Mouse (Mus musculus): ENCODE measurements around the gene Urb2.

The Urb2 gene

DNA sequence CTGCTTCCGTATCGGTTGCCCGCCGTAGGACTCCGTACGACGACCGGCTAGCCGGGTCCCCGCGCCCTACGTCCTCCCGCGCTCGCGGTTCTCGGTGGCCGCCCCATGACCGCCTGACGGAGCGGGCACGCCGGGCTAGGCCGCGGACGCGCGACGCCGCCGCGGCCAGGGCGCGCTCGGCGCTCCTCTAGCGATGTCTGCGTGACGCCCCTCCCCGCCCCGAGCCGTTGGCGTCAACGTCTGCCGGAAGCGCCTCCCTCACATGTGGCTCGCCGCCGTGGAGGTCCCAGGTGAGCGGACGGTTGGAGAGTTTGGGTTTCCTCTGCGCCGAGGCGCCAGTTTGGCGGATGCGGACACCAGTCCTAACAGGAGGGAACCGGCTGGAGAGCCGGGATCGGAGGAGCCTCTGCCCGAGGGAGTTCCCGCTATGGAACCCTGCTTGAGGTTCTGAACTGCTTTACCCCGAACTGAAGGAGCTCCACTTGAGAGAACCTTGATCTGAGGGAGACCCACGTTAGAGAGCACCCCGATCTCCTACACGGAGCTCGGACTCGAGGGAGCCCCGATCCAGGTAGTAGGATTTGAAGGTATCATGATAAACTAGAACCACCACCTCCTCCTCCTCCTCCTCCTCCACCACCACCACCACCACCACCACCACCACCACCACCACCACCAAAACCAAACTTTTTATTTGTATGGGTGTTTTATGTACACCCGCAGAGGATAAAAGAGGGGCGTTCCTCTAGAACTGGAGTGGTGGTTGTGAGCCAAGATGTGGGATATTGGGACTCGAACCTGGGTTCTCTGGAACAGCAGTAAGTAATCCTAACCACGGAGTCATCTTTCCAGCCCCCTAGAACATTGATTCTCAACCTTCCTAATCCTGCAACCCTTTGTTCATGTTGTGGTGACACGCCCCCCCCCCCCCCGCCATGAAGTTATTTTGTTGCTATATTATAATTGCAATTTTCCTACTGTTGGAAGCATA is at the start of gene Urb2, which contains the start of gene Taf5l:
TSS of gene Urb2 (plus strand) at position 272 of the 991 bp plus-strand sequence.
TSS of gene Taf5l (minus strand) at position 161 of the 991 bp plus-strand sequence.
- peak; percentile 94 for DNase-seq (ENCODE audit: low spot score in 2 of 2)

- DNase-seq (ENCODE audit: low spot score in 2 of 2): no peak
These were observed 47.8 kb upstream of the Urb2 start for GRCm38 (mm10) chr8:123973495-123973894.

DNA sequence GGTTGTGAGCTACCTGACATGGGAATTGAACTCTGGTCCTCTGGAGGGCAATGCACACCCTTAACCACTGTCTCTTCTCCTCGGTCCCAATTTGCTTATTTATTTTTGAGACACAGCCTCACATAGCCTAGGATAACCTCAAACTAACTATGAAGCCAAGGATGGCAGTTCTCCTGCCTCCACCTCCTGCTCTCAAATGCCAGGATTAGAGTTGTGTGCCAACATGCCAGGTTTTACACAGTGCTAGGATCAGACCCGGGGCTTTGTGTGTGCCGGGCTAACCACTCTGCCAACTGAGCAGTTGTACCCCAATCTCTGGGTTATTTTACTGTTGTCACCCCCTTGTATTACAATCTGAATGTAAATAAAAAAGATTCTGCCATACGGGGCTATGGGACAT is 43.8 kb upstream of the Urb2 start:
- DNase-seq (ENCODE audit: low spot score in 2 of 2): no peak

DNA sequence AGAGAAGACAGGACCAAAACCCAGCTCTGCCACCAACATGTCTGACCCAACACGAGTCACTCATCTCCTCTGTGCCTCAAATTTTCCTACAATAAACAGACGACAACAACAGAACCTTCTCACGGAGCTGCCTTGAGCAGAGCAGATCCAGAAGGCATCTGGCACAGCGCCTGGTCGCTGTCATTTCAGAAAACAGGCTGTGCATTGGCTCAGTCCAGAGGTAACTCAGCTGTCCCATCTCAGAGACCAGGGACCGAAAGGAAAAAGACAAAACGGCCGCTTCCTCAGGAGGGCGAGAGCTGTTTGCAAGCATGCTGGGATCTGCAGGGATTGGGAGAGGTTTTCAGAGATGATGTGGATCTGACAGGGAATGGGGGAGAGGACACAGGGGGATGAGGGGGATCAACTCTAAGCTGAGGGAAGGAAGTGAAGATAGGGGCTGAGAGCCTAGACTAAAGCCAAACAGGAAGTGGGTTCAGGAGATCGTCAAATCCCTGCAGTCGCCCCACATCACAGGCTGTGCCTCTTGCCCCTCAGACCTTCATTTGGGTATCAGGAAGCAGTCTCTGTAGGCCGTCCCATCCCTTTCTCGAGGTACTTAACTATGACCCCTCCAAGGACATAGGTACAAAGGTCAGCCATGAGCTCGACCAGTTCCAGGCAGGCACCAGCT is 43.0 kb upstream of the Urb2 start:
- peak in 1 of 2 experiments; percentile 44 for DNase-seq (ENCODE audit: low spot score in 2 of 2)

DNA sequence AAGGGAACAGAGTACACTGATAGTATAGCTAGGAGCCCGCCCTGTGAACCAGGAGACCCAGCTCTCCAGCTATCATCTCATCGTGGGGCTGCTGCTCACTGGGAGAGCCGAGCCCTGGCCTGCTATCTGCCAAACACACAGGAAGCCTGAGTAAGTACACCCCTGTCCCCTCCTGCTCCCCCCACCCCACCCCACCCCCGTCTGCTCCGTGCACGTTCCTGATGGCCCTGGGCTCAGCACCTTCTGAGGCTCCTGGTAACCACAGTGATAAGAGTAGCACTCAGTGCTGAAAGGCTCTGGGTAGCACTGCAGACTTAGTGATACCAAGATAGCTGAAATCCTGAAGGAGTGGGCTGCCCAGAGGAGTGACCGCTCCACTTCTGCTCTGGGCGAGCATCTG is 42.4 kb upstream of the Urb2 start:
- no peak for DNase-seq (ENCODE audit: low spot score in 2 of 2)

DNA sequence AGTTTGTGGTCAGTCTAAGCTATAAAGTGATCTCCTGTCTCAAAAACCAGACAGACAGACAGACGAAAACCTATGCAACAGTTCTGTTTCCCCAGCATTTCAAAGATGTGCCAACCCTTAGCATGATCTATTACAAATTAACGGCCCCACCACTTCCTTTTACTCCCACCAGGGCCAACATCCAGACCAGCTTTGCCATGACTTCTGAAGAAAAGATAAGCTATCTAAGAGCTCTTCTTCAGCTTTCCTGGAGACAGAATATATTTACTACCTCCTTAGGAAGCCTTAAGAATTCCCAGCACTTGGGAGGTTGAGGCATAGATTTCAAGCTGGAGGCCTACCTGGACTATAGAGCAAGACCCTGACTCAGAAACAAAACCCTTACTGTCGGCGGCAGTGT is 41.1 kb upstream of the Urb2 start:
- no peak for DNase-seq (ENCODE audit: low spot score in 2 of 2)

- DNase-seq (ENCODE audit: low spot score in 2 of 2): peak; percentile 57 to 66
These were observed 39.6 kb upstream of the Urb2 start for GRCm38 (mm10) chr8:123981674-123982073.

GRCm38 (mm10) chr8:123982291-123982793 is 39.0 kb upstream of the Urb2 start:
- DNase-seq (ENCODE audit: low spot score in 2 of 2): peak; percentile 41 to 49

- DNase-seq (ENCODE audit: low spot score in 2 of 2): peak; percentile 82 to 84
These were observed 38.4 kb upstream of the Urb2 start, which contains the start of gene Abcb10 for GRCm38 (mm10) chr8:123982826-123983400. Abcb10 (minus strand) TSS chr8:123983122.

- DNase-seq (ENCODE audit: low spot score in 2 of 2): no peak
These were observed 32.7 kb upstream of the Urb2 start for GRCm38 (mm10) chr8:123988605-123989038.

GRCm38 (mm10) chr8:123989128-123989527 is 32.2 kb upstream of the Urb2 start:
- DNase-seq (ENCODE audit: low spot score in 2 of 2): no peak

- no peak for DNase-seq (ENCODE audit: low spot score in 2 of 2)
These were observed 30.8 kb upstream of the Urb2 start for GRCm38 (mm10) chr8:123990277-123991049.

DNA sequence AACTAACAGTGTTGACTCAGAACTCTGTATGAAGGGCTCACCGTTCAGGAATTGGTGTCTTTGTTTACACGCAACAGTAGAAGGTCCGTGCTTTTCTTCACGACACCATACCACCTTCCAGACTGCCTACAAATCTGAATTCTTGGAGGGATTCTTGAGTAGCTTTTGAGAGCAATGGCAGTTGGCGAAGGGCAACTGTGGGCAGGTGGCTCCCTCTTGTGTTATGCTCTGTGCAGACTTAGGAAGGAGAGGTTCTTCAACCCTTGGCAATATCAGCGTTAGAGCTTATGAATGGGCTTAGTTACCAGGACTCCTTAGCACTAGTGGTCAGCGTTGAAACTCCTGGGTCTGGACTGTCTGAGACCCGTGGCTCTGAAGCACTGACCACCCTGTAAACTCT is 28.7 kb upstream of the Urb2 start:
- no peak for DNase-seq (ENCODE audit: low spot score in 2 of 2)

DNA sequence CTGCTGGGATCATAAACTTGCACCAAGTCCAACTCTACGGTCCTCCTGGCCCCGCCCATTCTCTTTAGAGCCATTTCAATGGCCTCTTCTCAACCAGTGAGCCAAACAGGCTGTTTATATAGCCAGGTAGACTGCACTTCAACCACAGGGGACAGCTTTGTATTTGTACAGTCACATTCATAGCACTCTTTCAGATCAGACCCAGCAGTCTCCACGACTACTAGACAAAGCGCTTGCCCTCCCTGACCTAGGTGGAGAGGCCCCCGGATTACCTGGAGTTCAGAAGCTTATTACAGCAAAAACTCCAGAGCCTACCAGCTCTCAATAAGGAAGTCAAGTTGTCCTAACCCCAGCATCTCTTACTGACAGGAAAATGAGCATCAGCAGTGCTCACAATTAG is 27.7 kb upstream of the Urb2 start:
- DNase-seq (ENCODE audit: low spot score in 2 of 2): no peak

DNA sequence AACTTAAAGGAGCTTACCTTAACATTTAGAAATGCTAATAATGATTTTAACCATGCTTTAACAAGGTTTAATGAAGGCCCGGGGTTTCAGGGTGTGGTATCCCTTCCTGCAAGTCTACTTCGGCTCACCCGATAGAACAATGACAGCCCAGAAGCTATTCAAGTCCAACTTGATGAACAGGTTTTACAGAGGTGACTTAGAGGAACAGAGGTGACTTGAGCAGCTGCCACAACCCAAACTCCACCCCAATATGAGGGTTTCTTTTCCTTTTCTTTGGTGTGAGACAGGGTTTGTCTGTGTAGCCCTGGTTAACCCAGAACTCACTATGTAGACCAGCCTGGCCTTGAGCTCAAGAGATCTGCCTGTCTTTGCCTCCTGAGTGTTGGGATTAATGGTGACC is 27.3 kb upstream of the Urb2 start:
- DNase-seq (ENCODE audit: low spot score in 2 of 2): no peak

- DNase-seq (ENCODE audit: low spot score in 2 of 2): no peak
These were observed 21.7 kb upstream of the Urb2 start for GRCm38 (mm10) chr8:123999568-123999967.

DNA sequence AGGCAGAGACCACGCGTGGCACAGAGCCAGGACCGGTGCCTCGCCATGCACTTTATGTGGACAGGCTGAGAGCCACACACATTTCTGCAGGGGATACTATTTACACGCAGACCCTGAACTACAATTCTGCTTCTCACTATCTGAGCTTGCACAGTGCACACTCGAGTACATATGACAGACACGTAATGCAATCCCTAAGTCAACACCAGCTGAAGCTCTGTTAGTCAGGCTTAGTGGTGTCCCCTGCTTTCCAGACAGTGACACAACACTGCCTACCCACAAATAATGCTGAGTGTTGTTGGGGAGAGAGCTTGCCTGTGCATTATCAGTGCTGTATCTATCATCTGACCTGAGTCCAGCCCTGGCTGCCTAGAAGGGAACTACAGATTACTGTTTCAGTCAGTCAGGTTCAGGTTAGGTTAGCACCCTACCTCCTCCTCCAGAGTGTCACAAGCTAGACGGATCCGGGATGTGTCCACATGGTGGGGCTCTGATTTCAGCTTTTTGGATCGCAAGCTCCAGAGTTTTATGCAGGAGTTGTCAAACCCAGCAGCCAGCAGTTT is 18.7 kb upstream of the Urb2 start:
- no peak for DNase-seq (ENCODE audit: low spot score in 2 of 2)

- no peak for DNase-seq (ENCODE audit: low spot score in 2 of 2)
These were observed 13.5 kb upstream of the Urb2 start for GRCm38 (mm10) chr8:124007829-124008228.

DNA sequence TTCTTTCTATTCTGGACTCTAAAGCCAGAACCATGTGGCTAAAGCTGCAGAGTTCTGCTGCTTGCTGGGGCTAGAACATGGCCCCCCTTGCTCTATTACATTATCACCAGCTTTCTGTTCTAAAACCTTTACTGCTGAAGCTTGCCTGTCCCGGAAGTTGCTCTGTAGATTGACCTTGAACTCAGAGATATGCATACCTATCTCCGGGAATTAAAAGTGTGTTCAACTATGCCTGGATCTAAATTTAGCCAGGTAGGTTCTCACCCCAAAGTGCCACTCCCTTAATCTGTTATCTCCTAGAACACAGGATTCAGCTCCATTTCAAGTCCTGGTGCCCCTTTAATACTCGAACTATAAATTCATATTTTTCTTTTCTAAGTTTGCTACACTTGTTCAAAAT is 9.7 kb upstream of the Urb2 start:
- no peak for DNase-seq (ENCODE audit: low spot score in 2 of 2)

GRCm38 (mm10) chr8:124011989-124012586 is 9.2 kb upstream of the Urb2 start:
- DNase-seq (ENCODE audit: low spot score in 2 of 2): no peak
